ENCODE assay signal across 8 mouse cellular contexts in genomic region chr7:127273118-127273923, GRCm38 (mm10). TPM values are rescaled to one million over a fixed set of nuclear protein-coding genes. Genes with fewer than 3 reads are reported as not detected.
DNase-seq lines count a peak whose midpoint lies in the region; ATAC-seq lines count a peak whose summit lies in the region.

No protein-coding gene starts in this region.

- DNase-seq in kidney, adult 11 months = no peak
- peak; percentile 19 for DNase-seq in MN1 (ENCODE audit: low spot score)
- peak; percentile 59 for DNase-seq in embryo, embryonic 11 days
- no peak for DNase-seq in urinary bladder, postnatal 4 days (ENCODE audit: low spot score in 2 of 2)

- H3K36me3 ChIP-seq in kidney, embryonic 15.5 days = peaks cover 39% of the 10 kb centered on the region
- peaks cover 16% of the 10 kb centered on the region for H3K36me3 ChIP-seq in heart, embryonic 16.5 days (ENCODE audit: control insufficient read depth, insufficient read depth)
- peaks cover 44% of the 10 kb centered on the region for H3K36me3 ChIP-seq in liver, embryonic 12.5 days
- peaks cover 31% of the 10 kb centered on the region for H3K36me3 ChIP-seq in neural tube, embryonic 13.5 days

- peak overlapping the region; percentile 92 for H3K27ac ChIP-seq in kidney, embryonic 15.5 days
- H3K27ac ChIP-seq in heart, embryonic 16.5 days (ENCODE audit: low read length) = peak overlapping the region; percentile 89
- peak overlapping the region; percentile 90 for H3K27ac ChIP-seq in liver, embryonic 12.5 days
- peak overlapping the region; percentile 90 for H3K27ac ChIP-seq in neural tube, embryonic 13.5 days (replicated peaks)

- ATAC-seq in kidney, embryonic 15.5 days (replicated peaks; ENCODE audit: low FRiP score) = peak; percentile 61
- ATAC-seq in heart, embryonic 16.5 days (replicated peaks; ENCODE audit: extremely low read depth, insufficient read depth, low FRiP score) = peak; percentile 64
- ATAC-seq in liver, embryonic 12.5 days = peak; percentile 52
- peak; percentile 84 for ATAC-seq in neural tube, embryonic 13.5 days (ENCODE audit: low read depth)

- 9% methylated on average over 50 of the region's 50 CpGs for WGBS in kidney, embryonic 15.5 days
- 12% methylated on average over 50 of the region's 50 CpGs for WGBS in heart, embryonic 16.5 days
- 8% methylated on average over 50 of the region's 50 CpGs for WGBS in liver, embryonic 12.5 days (ENCODE audit: insufficient replicate concordance)
- WGBS in neural tube, embryonic 13.5 days = 16% methylated on average over 50 of the region's 50 CpGs

- peak overlapping the region; percentile 84 for H3K4me2 ChIP-seq in kidney, embryonic 15.5 days
- H3K4me2 ChIP-seq in heart, embryonic 16.5 days (ENCODE audit: low read depth, low read length) = peak overlapping the region; percentile 92
- H3K4me2 ChIP-seq in liver, embryonic 12.5 days = peak overlapping the region; percentile 95
- peak overlapping the region; percentile 91 for H3K4me2 ChIP-seq in neural tube, embryonic 13.5 days

- H3K4me1 ChIP-seq in kidney, embryonic 15.5 days = peaks cover 40% of the 10 kb centered on the region
- H3K4me1 ChIP-seq in heart, embryonic 16.5 days (ENCODE audit: control insufficient read depth, insufficient read depth, low read length) = peaks cover 13% of the 10 kb centered on the region
- peaks cover 51% of the 10 kb centered on the region for H3K4me1 ChIP-seq in liver, embryonic 12.5 days
- H3K4me1 ChIP-seq in neural tube, embryonic 13.5 days (replicated peaks) = peaks cover 30% of the 10 kb centered on the region

- peak overlapping the region; percentile 80 for H3K4me3 ChIP-seq in kidney, embryonic 15.5 days (replicated peaks)
- H3K4me3 ChIP-seq in heart, embryonic 16.5 days (ENCODE audit: low read length) = peak overlapping the region; percentile 82
- peak overlapping the region; percentile 96 for H3K4me3 ChIP-seq in liver, embryonic 12.5 days
- H3K4me3 ChIP-seq in neural tube, embryonic 13.5 days = peak overlapping the region; percentile 85

- peak overlapping the region; percentile 84 for H3K9ac ChIP-seq in kidney, embryonic 15.5 days
- peak overlapping the region; percentile 91 for H3K9ac ChIP-seq in heart, embryonic 16.5 days (ENCODE audit: low read length)
- H3K9ac ChIP-seq in liver, embryonic 12.5 days = peak overlapping the region; percentile 97
- peak overlapping the region; percentile 89 for H3K9ac ChIP-seq in neural tube, embryonic 13.5 days

- no peaks in the 10 kb centered on the region for H3K27me3 ChIP-seq in kidney, embryonic 15.5 days
- H3K27me3 ChIP-seq in heart, embryonic 16.5 days (ENCODE audit: control insufficient read depth, insufficient read depth, low read length) = no peaks in the 10 kb centered on the region
- no peaks in the 10 kb centered on the region for H3K27me3 ChIP-seq in liver, embryonic 12.5 days (replicated peaks)
- H3K27me3 ChIP-seq in neural tube, embryonic 13.5 days = no peaks in the 10 kb centered on the region

- no peaks in the 10 kb centered on the region for H3K9me3 ChIP-seq in kidney, embryonic 15.5 days (replicated peaks)
- peaks cover 3% of the 10 kb centered on the region for H3K9me3 ChIP-seq in heart, embryonic 16.5 days (replicated peaks; ENCODE audit: control insufficient read depth, low read length)
- peaks cover 5% of the 10 kb centered on the region for H3K9me3 ChIP-seq in liver, embryonic 12.5 days (replicated peaks)
- H3K9me3 ChIP-seq in neural tube, embryonic 13.5 days = 0 out of 2 replicates have a peak, but pooled peaks cover 3% of the 10 kb centered on the region

RNA-seq across cellular contexts. Expression of gene Sephs2, which starts 0.5 kb away (rescaled TPM):
- 112 and 113 TPM in 2 replicates for polyA plus RNA-seq in kidney, embryonic 15.5 days (2015; fragmentation: Nextera tagmentation; extraction: Ambion mirVana)
- polyA plus RNA-seq in heart, embryonic 16.5 days (2015; fragmentation: Nextera tagmentation; extraction: Ambion mirVana) = 48.7 and 52.8 TPM in 2 replicates
- polyA plus RNA-seq in liver, embryonic 12.5 days (2016; fragmentation: Nextera tagmentation; extraction: Ambion mirVana) = 170 and 172 TPM in 2 replicates
- 61.4 and 65.2 TPM in 2 replicates for polyA plus RNA-seq in neural tube, embryonic 13.5 days (2015; fragmentation: Nextera tagmentation; extraction: Ambion mirVana)

RNA-seq across cellular contexts. Expression of gene Dctpp1, which starts 12.8 kb away (rescaled TPM):
- 224 and 226 TPM in 2 replicates for polyA plus RNA-seq in kidney, embryonic 15.5 days (2015; fragmentation: Nextera tagmentation; extraction: Ambion mirVana)
- polyA plus RNA-seq in heart, embryonic 16.5 days (2015; fragmentation: Nextera tagmentation; extraction: Ambion mirVana) = 129 and 142 TPM in 2 replicates
- 163 and 167 TPM in 2 replicates for polyA plus RNA-seq in liver, embryonic 12.5 days (2016; fragmentation: Nextera tagmentation; extraction: Ambion mirVana)
- polyA plus RNA-seq in neural tube, embryonic 13.5 days (2015; fragmentation: Nextera tagmentation; extraction: Ambion mirVana) = 102 and 110 TPM in 2 replicates

RNA-seq across cellular contexts. Expression of gene Itgal, which starts 22.7 kb away (rescaled TPM):
- polyA plus RNA-seq in kidney, embryonic 15.5 days (2015; fragmentation: Nextera tagmentation; extraction: Ambion mirVana) = 0.82 and 1.2 TPM in 2 replicates
- polyA plus RNA-seq in heart, embryonic 16.5 days (2015; fragmentation: Nextera tagmentation; extraction: Ambion mirVana) = 3.3 and 8.1 TPM in 2 replicates
- polyA plus RNA-seq in liver, embryonic 12.5 days (2016; fragmentation: Nextera tagmentation; extraction: Ambion mirVana) = 6.0 and 6.3 TPM in 2 replicates
- 0.31 and 0.41 TPM in 2 replicates for polyA plus RNA-seq in neural tube, embryonic 13.5 days (2015; fragmentation: Nextera tagmentation; extraction: Ambion mirVana)

RNA-seq across cellular contexts. Expression of gene Zfp771, which starts 29.2 kb away (rescaled TPM):
- polyA plus RNA-seq in kidney, embryonic 15.5 days (2015; fragmentation: Nextera tagmentation; extraction: Ambion mirVana) = 59.3 and 62.3 TPM in 2 replicates
- 38.0 and 39.6 TPM in 2 replicates for polyA plus RNA-seq in heart, embryonic 16.5 days (2015; fragmentation: Nextera tagmentation; extraction: Ambion mirVana)
- polyA plus RNA-seq in liver, embryonic 12.5 days (2016; fragmentation: Nextera tagmentation; extraction: Ambion mirVana) = 30.0 and 31.6 TPM in 2 replicates
- 55.0 and 62.4 TPM in 2 replicates for polyA plus RNA-seq in neural tube, embryonic 13.5 days (2015; fragmentation: Nextera tagmentation; extraction: Ambion mirVana)

RNA-seq across cellular contexts. Expression of gene Sept1, which starts 40.4 kb away (rescaled TPM):
- polyA plus RNA-seq in kidney, embryonic 15.5 days (2015; fragmentation: Nextera tagmentation; extraction: Ambion mirVana) = 21.3 and 21.7 TPM in 2 replicates
- 35.1 and 57.5 TPM in 2 replicates for polyA plus RNA-seq in heart, embryonic 16.5 days (2015; fragmentation: Nextera tagmentation; extraction: Ambion mirVana)
- polyA plus RNA-seq in liver, embryonic 12.5 days (2016; fragmentation: Nextera tagmentation; extraction: Ambion mirVana) = 10.6 and 13.6 TPM in 2 replicates
- 16.2 and 23.7 TPM in 2 replicates for polyA plus RNA-seq in neural tube, embryonic 13.5 days (2015; fragmentation: Nextera tagmentation; extraction: Ambion mirVana)

Comparison
In these comparisons a context has a peak if more than half of its experiments do, and no peak if none do; other contexts are left out.
1. DNase-seq: peak in MN1 (single experiment) and embryo, embryonic 11 days (single experiment); none in kidney, adult 11 months (single experiment) and urinary bladder, postnatal 4 days (0 of 2).
2. Peak in every context shown above with its lines, with median percentiles within 50 percentile points of each other: ATAC-seq, H3K27ac ChIP-seq, H3K4me2 ChIP-seq, H3K4me3 ChIP-seq and H3K9ac ChIP-seq.